Mouse (Mus musculus): Measurements from ENCODE around the gene Duoxa1. TPM values are rescaled to one million over a fixed set of nuclear protein-coding genes. Genes with fewer than 3 reads are reported as not detected.

Duoxa1 gene
- not detected for polyA plus RNA-seq (2014; fragmentation: Illumina TruSeq; extraction: RNeasy Lipid Tissue Mini Kit (QIAGEN cat#74804); ENCODE audit: low replicate concordance)

DNA sequence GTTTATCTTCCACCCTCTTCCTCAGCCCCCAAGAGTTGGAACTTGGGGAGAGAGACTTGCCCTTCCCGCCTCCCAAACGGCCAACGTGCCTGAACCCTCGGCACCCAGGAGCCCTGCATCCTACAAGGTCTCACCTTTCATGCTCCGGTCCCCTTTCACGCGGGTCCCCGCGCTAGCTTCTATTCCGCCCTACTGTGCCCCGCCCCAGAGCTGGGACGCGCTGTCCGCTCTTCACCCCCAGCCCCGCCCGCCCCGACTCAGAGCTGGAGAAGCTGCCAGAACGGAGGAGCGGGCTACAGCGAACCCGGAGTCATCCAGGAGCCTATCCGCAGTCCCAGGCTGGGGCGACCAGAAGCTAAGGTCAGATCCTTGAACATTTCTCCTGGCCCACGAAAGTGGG is at the start of gene Duoxa1:
Duoxa1 (minus strand) TSS at position 195 of the 400 bp plus-strand sequence.

DNA sequence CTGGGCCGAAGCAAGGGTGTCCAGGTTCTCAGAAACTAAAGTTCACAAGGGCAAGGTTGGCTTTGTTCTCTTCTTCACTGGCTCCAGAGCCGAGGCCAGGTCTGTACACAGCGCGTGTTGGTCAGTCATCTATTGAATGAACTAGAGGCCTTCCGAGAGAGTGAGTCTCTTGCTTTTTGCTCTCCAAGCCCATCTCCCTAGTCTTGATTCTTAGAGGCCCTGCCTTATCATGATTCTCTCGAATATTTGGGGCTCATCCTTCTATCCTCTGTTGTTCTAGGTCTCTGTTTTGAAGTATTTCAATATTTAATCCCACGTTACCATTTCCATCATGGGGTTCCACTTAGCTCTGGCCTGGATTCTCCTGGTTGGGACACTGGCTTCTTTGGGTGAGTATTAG is 1.8 kb upstream of the Duoxa1 start, which contains the start of gene Duox1:
Duox1 (plus strand) TSS at position 301 of the 400 bp plus-strand sequence.

DNA sequence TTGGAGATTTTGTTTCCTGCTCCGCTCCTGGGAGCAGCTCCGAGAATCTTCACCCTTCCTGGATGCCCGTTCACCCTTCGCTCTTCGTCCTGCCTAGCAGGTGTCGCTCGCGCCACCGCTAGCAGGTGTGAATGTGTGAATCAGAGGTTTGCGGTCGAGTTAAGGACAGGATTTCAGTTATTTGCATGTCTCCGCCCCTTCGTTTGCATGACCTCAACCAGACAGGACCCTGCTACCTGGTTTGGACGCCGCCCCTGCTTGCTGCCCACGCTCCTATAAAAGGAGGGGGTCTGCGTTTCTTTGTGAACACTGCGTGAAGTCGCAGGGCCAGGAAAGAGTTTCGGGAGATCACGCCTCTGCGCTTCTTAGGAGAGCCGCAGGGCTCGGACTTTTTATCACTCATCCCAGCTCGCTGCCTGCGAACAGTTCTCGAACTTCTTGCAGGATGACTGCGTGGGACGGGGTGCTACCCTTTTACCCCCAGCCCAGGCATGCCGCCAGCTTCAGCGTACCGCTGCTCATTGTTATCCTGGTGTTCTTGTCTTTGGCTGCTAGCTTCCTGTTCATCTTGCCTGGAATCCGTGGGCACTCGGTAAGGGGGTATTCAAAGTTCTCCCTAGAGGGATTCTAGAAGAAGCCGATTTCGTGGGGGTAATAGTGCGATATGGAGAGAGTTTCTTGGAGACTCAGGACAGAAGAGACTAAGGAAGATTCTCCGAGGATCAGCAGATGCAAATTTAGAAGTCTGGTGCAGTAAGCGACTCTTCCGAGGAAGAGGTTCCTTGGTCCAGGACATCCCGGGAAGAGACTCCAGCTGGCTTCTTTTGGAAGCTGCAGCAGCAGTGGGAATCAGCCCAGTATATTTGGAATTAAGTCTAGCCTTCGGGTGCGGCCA is 14.7 kb downstream of the Duoxa1 start, which contains the start of gene Duoxa2:
Duoxa2 (plus strand) TSS at position 305 of the 895 bp plus-strand sequence.

DNA sequence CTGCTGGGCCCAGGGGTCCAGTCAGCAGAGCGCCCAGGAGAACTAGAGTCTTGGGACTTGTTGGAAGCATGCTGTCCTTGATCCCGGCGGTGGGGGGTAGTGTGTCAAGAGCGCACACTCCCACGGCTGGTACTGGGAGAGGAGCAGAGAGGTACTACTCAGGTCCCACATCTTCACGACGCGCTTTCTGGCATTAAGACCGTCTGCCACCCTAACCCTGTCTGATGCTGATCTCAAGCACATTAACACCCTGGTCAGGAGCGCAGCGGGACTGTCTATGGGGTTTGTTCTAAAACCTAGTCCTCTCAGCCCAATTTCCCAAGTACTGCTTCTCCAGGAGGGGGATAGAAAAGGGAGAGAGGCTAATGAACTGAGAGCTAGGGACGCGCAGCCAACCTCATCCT is 15.4 kb downstream of the Duoxa1 start, which contains the start of gene Duox2:
Duox2 (minus strand) TSS at position 354 of the 404 bp plus-strand sequence.

Other genes starting within 250 kb of the Duoxa1 start
- 5.3 TPM for gene Spg11, start 195.3 kb downstream of the Duoxa1 start, polyA plus RNA-seq (2014; fragmentation: Illumina TruSeq; extraction: RNeasy Lipid Tissue Mini Kit (QIAGEN cat#74804); ENCODE audit: low replicate concordance)
- 14,089 TPM for gene B2m, start 166.0 kb downstream of the Duoxa1 start, polyA plus RNA-seq (2014; fragmentation: Illumina TruSeq; extraction: RNeasy Lipid Tissue Mini Kit (QIAGEN cat#74804); ENCODE audit: low replicate concordance)
- 0.22 TPM for gene Trim69, start 153.0 kb downstream of the Duoxa1 start, polyA plus RNA-seq (2014; fragmentation: Illumina TruSeq; extraction: RNeasy Lipid Tissue Mini Kit (QIAGEN cat#74804); ENCODE audit: low replicate concordance)
- not detected for gene Patl2, start 127.5 kb downstream of the Duoxa1 start, polyA plus RNA-seq (2014; fragmentation: Illumina TruSeq; extraction: RNeasy Lipid Tissue Mini Kit (QIAGEN cat#74804); ENCODE audit: low replicate concordance)
- gene Terb2, start 127.5 kb downstream of the Duoxa1 start, polyA plus RNA-seq (2014; fragmentation: Illumina TruSeq; extraction: RNeasy Lipid Tissue Mini Kit (QIAGEN cat#74804); ENCODE audit: low replicate concordance) = not detected
- gene Sord, start 79.0 kb downstream of the Duoxa1 start, polyA plus RNA-seq (2014; fragmentation: Illumina TruSeq; extraction: RNeasy Lipid Tissue Mini Kit (QIAGEN cat#74804); ENCODE audit: low replicate concordance) = 211 TPM
- 0.26 TPM for gene Duox2, start 15.3 kb downstream of the Duoxa1 start, polyA plus RNA-seq (2014; fragmentation: Illumina TruSeq; extraction: RNeasy Lipid Tissue Mini Kit (QIAGEN cat#74804); ENCODE audit: low replicate concordance)
- gene Duoxa2, start 14.8 kb downstream of the Duoxa1 start, polyA plus RNA-seq (2014; fragmentation: Illumina TruSeq; extraction: RNeasy Lipid Tissue Mini Kit (QIAGEN cat#74804); ENCODE audit: low replicate concordance) = not detected
- not detected for gene Duox1, start 1.9 kb upstream of the Duoxa1 start, polyA plus RNA-seq (2014; fragmentation: Illumina TruSeq; extraction: RNeasy Lipid Tissue Mini Kit (QIAGEN cat#74804); ENCODE audit: low replicate concordance)
- gene Shf, start 55.4 kb upstream of the Duoxa1 start, polyA plus RNA-seq (2014; fragmentation: Illumina TruSeq; extraction: RNeasy Lipid Tissue Mini Kit (QIAGEN cat#74804); ENCODE audit: low replicate concordance) = not detected
- 154 TPM for gene Slc28a2, start 112.7 kb upstream of the Duoxa1 start, polyA plus RNA-seq (2014; fragmentation: Illumina TruSeq; extraction: RNeasy Lipid Tissue Mini Kit (QIAGEN cat#74804); ENCODE audit: low replicate concordance)
- gene Gm14085, start 171.2 kb upstream of the Duoxa1 start, polyA plus RNA-seq (2014; fragmentation: Illumina TruSeq; extraction: RNeasy Lipid Tissue Mini Kit (QIAGEN cat#74804); ENCODE audit: low replicate concordance) = 0.15 TPM

Measured in small intestine, adult 10 weeks (tissue).